Mouse (Mus musculus) lung, adult 2 months (tissue): ENCODE measurements at regions not wholly inside any gene's neighbourhood (a gene's known extent, or its start where the extent isn't known, plus 50 kb on each side); places are given as distances from the start of the nearest gene placed in this dataset.

Source experiments
- DNase-seq: peaks from one replicate; pipeline ENCODE4 v3.0.0; 2022
- H3K4me1 ChIP-seq: fragments of 200-500 bp; 2 replicates; pipeline ENCODE4 v1.6.1; 2011; ENCODE audit warnings: low read length; ENCODE audit not compliant: control insufficient read depth, insufficient read depth
- H3K4me3 ChIP-seq: fragments of 200-500 bp; replicated peaks from 2 replicates; pipeline ENCODE3; 2011; ENCODE audit warnings: low read depth, mild to moderate bottlenecking, control low read depth, low read length; ENCODE audit errors: extremely low read depth
- CTCF ChIP-seq: fragments of 200-500 bp; IDR thresholded peaks from 2 replicates; pipeline ENCODE4 v1.5.1; 2011; ENCODE audit warnings: mild to moderate bottlenecking, low read length, control low read depth; ENCODE audit not compliant: insufficient read depth
- POLR2A ChIP-seq: fragments of 200-500 bp; IDR thresholded peaks from 2 replicates; pipeline ENCODE4 v1.6.1; 2011; ENCODE audit warnings: low read depth, mild to moderate bottlenecking, control low read depth, low read length, borderline replicate concordance; ENCODE audit errors: extremely low read depth
- WGBS: fragments of 180-500 bp; shearing (Covaris S2); methylation state at CpG from one replicate; pipeline ENCODE4 v1.1.7; 2018; 5-methylcytosine and 5-hydroxymethylcytosine counted together

DNA sequence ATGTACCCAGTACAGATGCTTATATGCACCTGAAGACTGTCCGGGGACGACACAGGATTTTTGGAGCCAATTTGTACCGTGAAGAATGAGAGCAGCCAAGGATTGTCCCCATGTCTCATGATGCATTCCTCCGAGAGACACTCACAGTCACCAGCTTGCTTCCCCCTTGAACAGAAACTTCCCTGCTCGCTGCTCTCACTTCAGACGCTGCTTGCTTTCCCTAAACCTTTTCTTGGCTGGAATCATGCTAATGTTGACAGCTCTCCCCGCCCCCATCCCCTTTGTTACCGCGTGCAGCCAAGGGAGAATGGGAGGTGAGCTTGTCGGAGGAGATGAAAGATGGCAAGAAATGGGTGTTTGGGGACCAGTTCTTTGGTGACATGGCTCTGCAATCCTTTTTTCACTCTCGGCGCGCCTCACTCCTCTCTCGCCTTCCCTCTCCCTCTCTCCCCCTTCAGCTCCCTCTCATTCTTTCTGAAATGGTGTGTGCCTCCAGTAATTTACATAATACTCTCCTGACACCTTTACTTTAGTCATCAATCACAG lies 661.9 kb downstream of the Bcl11a start:
- no peak for TF ChIP-seq POLR2A
- TF ChIP-seq CTCF: no peak
- DNase-seq: no peak
- WGBS: 13% methylated on average over 14 of the region's 14 CpGs
- no peaks in the 10 kb centered on the region for H3K4me1 ChIP-seq
- no peak overlapping the region for H3K4me3 ChIP-seq

DNA sequence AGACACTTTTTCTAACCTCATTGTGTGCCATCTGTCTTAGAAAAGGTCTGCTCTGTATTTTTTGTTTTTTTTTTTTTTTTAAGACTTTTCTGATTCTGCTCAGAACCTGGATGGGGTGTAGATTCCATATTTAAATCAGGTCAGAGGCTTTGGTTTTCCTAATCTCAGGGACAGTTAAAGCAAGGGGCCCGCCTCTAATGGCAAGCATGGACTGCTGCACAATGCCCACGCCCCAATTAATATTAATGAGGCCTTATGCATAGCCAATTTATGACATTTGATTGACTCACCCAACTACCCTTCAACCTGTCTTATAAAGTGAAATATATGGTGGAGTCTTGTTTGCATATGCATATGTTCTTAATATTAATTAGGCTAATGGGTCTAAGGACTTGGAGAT lies 662.6 kb downstream of the Bcl11a start:
- Histone ChIP-seq H3K4me3 (no peak overlapping the region), H3K4me1 (no peaks in the 10 kb centered on the region)
- no peak for DNase-seq
- no peak for TF ChIP-seq POLR2A
- TF ChIP-seq CTCF: no peak
- WGBS: 76% methylated on average over 2 of the region's 2 CpGs

GRCm38 (mm10) chr11:24742561-24742960 lies 664.7 kb downstream of the Bcl11a start:
- H3K4me3 ChIP-seq: no peak overlapping the region
- 52% methylated on average over 8 of the region's 8 CpGs for WGBS
- H3K4me1 ChIP-seq: no peaks in the 10 kb centered on the region
- no peak for TF ChIP-seq POLR2A
- TF ChIP-seq CTCF: no peak
- DNase-seq: no peak

- WGBS: 70% methylated on average over 1 of the region's 1 CpGs
- DNase-seq: no peak
- no peak for TF ChIP-seq CTCF
- TF ChIP-seq POLR2A: no peak
- no peaks in the 10 kb centered on the region for H3K4me1 ChIP-seq
- no peak overlapping the region for H3K4me3 ChIP-seq
These were observed 665.6 kb downstream of the Bcl11a start for GRCm38 (mm10) chr11:24743439-24743838.

DNA sequence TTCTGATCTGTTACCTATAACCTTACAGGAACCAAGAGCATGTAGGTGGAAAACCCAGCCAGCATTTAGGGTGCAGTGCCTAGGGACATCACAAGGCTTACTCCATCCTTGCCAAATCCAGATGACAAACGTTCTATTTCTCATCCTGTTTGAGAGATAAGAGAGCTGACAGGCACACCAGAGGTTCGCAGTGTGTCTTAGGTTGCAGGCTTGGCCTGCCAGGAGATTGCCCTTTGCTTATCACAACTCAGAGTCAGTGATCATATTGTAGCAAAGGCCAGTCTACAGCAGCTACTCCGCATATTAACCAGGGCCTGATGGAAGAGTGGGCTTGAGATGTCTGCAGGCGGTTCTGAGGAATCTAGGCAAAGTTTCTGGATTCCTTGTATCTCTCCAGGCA lies 668.0 kb downstream of the Bcl11a start:
- no peak for TF ChIP-seq CTCF
- TF ChIP-seq POLR2A: no peak
- Histone ChIP-seq H3K4me1 (no peaks in the 10 kb centered on the region), H3K4me3 (no peak overlapping the region)
- WGBS: 56% methylated on average over 4 of the region's 4 CpGs
- no peak for DNase-seq

DNA sequence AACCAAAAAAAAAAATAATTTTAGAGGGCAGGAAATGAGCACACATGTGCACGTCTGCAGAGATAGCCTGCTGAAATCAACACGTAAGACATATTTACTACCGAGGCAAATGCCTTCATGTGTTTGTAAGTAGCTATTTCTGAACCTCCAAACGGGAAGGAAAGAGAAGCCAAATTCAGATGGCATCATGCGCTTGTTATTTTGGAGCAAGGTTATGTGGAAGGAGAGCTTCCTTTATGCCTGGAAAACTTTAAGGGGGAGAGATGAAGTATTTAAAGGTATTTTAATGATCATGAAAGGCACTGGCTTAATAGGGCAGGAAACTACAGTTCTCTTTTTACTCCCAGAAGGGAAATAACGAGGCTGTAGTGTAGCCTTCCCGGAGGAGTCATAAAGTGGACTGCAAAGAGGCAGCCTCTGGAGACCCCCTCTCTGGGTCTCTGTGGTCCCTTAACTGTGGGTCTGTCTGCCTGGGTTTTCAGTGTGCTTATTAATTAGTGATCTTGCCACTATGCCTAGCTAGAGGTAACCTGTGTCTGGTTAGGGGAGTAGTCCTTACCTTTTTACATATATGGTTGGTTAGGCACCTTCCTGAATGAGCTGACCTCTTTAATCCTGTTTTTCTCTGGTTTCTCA lies 672.4 kb downstream of the Bcl11a start:
- 40% methylated on average over 7 of the region's 7 CpGs for WGBS
- Histone ChIP-seq H3K4me1 (no peaks in the 10 kb centered on the region), H3K4me3 (no peak overlapping the region)
- DNase-seq: no peak
- no peak for TF ChIP-seq CTCF
- TF ChIP-seq POLR2A: no peak

- no peak for DNase-seq
- no peaks in the 10 kb centered on the region for H3K4me1 ChIP-seq
- H3K4me3 ChIP-seq: no peak overlapping the region
- TF ChIP-seq CTCF: no peak
- no peak for TF ChIP-seq POLR2A
These were observed 680.3 kb downstream of the Bcl11a start for GRCm38 (mm10) chr11:24758130-24758529.

- no peak for DNase-seq
- 66% methylated on average over 7 of the region's 7 CpGs for WGBS
- TF ChIP-seq CTCF: no peak
- no peak for TF ChIP-seq POLR2A
- Histone ChIP-seq H3K4me1 (no peaks in the 10 kb centered on the region), H3K4me3 (no peak overlapping the region)
These were observed 705.6 kb downstream of the Bcl11a start for GRCm38 (mm10) chr11:24783470-24783869.

GRCm38 (mm10) chr11:24789120-24789519 lies 711.3 kb downstream of the Bcl11a start:
- 62% methylated on average over 2 of the region's 2 CpGs for WGBS
- TF ChIP-seq POLR2A: no peak
- TF ChIP-seq CTCF: no peak
- Histone ChIP-seq H3K4me1 (no peaks in the 10 kb centered on the region), H3K4me3 (no peak overlapping the region)
- no peak for DNase-seq

DNA sequence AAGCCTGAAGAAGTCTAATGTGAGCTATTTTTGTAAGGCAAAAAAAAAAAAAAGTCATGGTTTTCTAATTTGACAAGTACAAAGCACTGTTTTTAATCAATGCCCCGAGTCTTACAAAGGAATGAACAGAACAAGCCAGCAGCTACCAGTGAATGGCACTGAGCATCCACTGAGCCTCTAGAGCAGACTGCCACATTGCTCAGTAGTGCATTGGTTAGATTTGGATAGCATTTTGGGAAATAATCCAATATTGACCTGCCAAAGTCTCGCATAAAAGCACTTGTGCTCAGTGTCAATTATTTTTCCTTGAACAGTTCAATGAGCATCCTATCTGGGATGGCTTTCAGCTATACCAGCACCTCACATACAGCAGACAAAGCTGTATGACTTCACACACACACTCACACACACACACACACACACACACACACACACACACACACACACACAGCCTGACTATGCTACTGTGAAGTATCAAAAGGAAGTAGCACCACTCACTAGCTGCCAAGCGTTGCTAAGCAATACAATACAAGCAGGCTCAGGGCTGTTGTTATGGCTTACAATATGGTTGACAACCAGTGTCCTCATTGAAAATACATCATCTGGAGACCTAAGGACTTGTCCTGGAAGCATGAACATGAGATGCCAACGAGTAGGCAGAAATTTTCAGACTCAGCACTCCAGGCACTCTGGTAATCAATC lies 717.8 kb downstream of the Bcl11a start:
- 70% methylated on average over 4 of the region's 4 CpGs for WGBS
- no peak for TF ChIP-seq CTCF
- no peak for TF ChIP-seq POLR2A

More for the DNA sequence above, 717.8 kb downstream of the Bcl11a start:
- Histone ChIP-seq H3K4me3 (no peak overlapping the region), H3K4me1 (no peaks in the 10 kb centered on the region)
- no peak for DNase-seq
